Mouse (Mus musculus) layer of hippocampus, postnatal 25 days (tissue): ENCODE measurements around the gene Mmadhc. TPM values are rescaled to one million over a fixed set of nuclear protein-coding genes. Genes with fewer than 3 reads are reported as not detected.

Experiments used
- DNase-seq, 2 experiments: peaks; one replicate each; pipeline ENCODE4 v3.0.0; 2022; ENCODE audit warnings: mixed read lengths in 2 of 2, low spot score in 1 of 2; ENCODE audit errors: extremely low spot score in 1 of 2
- total RNA-seq, 2 experiments: library from RNA; stranded (reverse); gene quantifications; 2 replicates each; pipeline ENCODE4 v1.2.3; 2021

Mmadhc gene
- total RNA-seq, 2 experiments from 2014 or later: 50.7 to 51.7 TPM

GRCm38 (mm10) chr2:50267046-50267445, 29.6 kb downstream of the Mmadhc start:
- no peak for DNase-seq

GRCm38 (mm10) chr2:50265215-50265785, 31.3 kb downstream of the Mmadhc start:
- DNase-seq: no peak

- no peak for DNase-seq
Measured at GRCm38 (mm10) chr2:50264059-50264458, 32.5 kb downstream of the Mmadhc start.

GRCm38 (mm10) chr2:50254955-50255354, 41.6 kb downstream of the Mmadhc start:
- no peak for DNase-seq

GRCm38 (mm10) chr2:50248551-50248950, 48.0 kb downstream of the Mmadhc start:
- DNase-seq: no peak

- DNase-seq: no peak
Measured at GRCm38 (mm10) chr2:50233491-50233890, 63.1 kb downstream of the Mmadhc start.

Other genes with a start within 250 kb of the Mmadhc start
- 10 to 100 TPM; 20.1 to 20.2 TPM for gene Lypd6, start 230.4 kb downstream of the Mmadhc start, total RNA-seq